Mouse (Mus musculus): ENCODE measurements around the gene Lrig2. TPM values are rescaled to one million over a fixed set of nuclear protein-coding genes. Genes with fewer than 3 reads are reported as not detected.

Gene Lrig2
- polyA plus RNA-seq, 1 experiment from 2014 or later = 20.1 TPM

- ChIA-PET CTCF (interaction anchor here (1.3 to 1.4 kb wide), 4 partner anchors 9 to 48 kb away, joined by 3 to 4 read pairs (median 4); no protein-coding TSS in a partner anchor), POLR2A (interaction anchor here (1.0 to 1.2 kb wide), 2 partner anchors 10 kb away, joined by 3 read pairs; no protein-coding TSS in a partner anchor)
- no peak for TF ChIP-seq CTCF (IDR thresholded peaks at IDR 0.05)
- no peak for DNase-seq (ENCODE audit: low read depth, low spot score)
- no peaks in the 10 kb centered on the region for H3K27me3 ChIP-seq
- ATAC-seq = no peak
- in situ Hi-C loops (cut with MboI; ENCODE audit: low pct_unique_long_range_greater_than_20kb) = no loop called here
Measured at GRCm38 (mm10) chr3:104419990-104420389, 91.7 kb downstream of the Lrig2 start.

GRCm38 (mm10) chr3:104416806-104417205 is 94.9 kb downstream of the Lrig2 start:
- H3K27me3 ChIP-seq = no peaks in the 10 kb centered on the region
- ChIA-PET POLR2A (no interaction called here), CTCF (interaction anchor here (0.7 to 1.5 kb wide), 3 partner anchors 12 to 23 kb away, joined by 3 read pairs; no protein-coding TSS in a partner anchor)
- no peak for TF ChIP-seq CTCF (IDR thresholded peaks at IDR 0.05)
- in situ Hi-C loops (cut with MboI; ENCODE audit: low pct_unique_long_range_greater_than_20kb) = no loop called here
- ATAC-seq = no peak
- no peak for DNase-seq (ENCODE audit: low read depth, low spot score)

- DNase-seq (ENCODE audit: low read depth, low spot score) (no peak), ATAC-seq (no peak)
- H3K27me3 ChIP-seq = no peaks in the 10 kb centered on the region
- ChIA-PET POLR2A (no interaction called here), CTCF (no interaction called here)
- TF ChIP-seq CTCF (IDR thresholded peaks at IDR 0.05) = no peak
- in situ Hi-C loops (cut with MboI; ENCODE audit: low pct_unique_long_range_greater_than_20kb) = no loop called here
Measured at GRCm38 (mm10) chr3:104412482-104412881, 99.2 kb downstream of the Lrig2 start.

- TF ChIP-seq CTCF (IDR thresholded peaks at IDR 0.05) = no peak
- no peaks in the 10 kb centered on the region for H3K27me3 ChIP-seq
- ATAC-seq = peak; percentile 32
- DNase-seq (ENCODE audit: low read depth, low spot score) = peak; percentile 91
- CTCF ChIA-PET = interaction anchor here (1.2 to 1.4 kb wide), 4 partner anchors 12 to 37 kb away, joined by 3 to 4 read pairs (median 4); no protein-coding TSS in a partner anchor
- POLR2A ChIA-PET = interaction anchor here (0.6 kb wide), 1 partner anchor 170 kb away, joined by 6 read pairs; no protein-coding TSS in a partner anchor
- in situ Hi-C loops (cut with MboI; ENCODE audit: low pct_unique_long_range_greater_than_20kb) = no loop called here
Measured at GRCm38 (mm10) chr3:104407506-104407905, 104.2 kb downstream of the Lrig2 start.

- in situ Hi-C loops (cut with MboI; ENCODE audit: low pct_unique_long_range_greater_than_20kb) = no loop called here
- TF ChIP-seq CTCF (IDR thresholded peaks at IDR 0.05) = no peak
- H3K27me3 ChIP-seq = no peaks in the 10 kb centered on the region
- ChIA-PET POLR2A (interaction anchor here (1.0 to 2.7 kb wide), 2 partner anchors 29 to 44 kb away, joined by 3 to 7 read pairs; no protein-coding TSS in a partner anchor), CTCF (interaction anchor here (1.0 to 1.6 kb wide), 5 partner anchors 8 to 44 kb away, joined by 3 to 4 read pairs (median 4); no protein-coding TSS in a partner anchor)
- peak; percentile 33 for ATAC-seq
- DNase-seq (ENCODE audit: low read depth, low spot score) = no peak
Measured at GRCm38 (mm10) chr3:104403582-104403981, 108.1 kb downstream of the Lrig2 start.

- DNase-seq (ENCODE audit: low read depth, low spot score) (no peak), ATAC-seq (no peak)
- no peaks in the 10 kb centered on the region for H3K27me3 ChIP-seq
- no peak for TF ChIP-seq CTCF (IDR thresholded peaks at IDR 0.05)
- CTCF ChIA-PET = no interaction called here
- POLR2A ChIA-PET = interaction anchor here (0.6 to 2.7 kb wide), 3 partner anchors 26 to 180 kb away, joined by 3 to 7 read pairs (median 3); no protein-coding TSS in a partner anchor
- in situ Hi-C loops (cut with MboI; ENCODE audit: low pct_unique_long_range_greater_than_20kb) = no loop called here
Measured at GRCm38 (mm10) chr3:104401176-104401575, 110.5 kb downstream of the Lrig2 start.

- H3K27me3 ChIP-seq = no peaks in the 10 kb centered on the region
- DNase-seq (ENCODE audit: low read depth, low spot score) (no peak), ATAC-seq (no peak)
- CTCF ChIA-PET = interaction anchor here (0.7 to 1.8 kb wide), 8 partner anchors 9 to 178 kb away, joined by 3 to 7 read pairs (median 3); no protein-coding TSS in a partner anchor
- POLR2A ChIA-PET = interaction anchor here (1.0 kb wide), 1 partner anchor 303 kb away, joined by 4 read pairs; no protein-coding TSS in a partner anchor
- in situ Hi-C loops (cut with MboI; ENCODE audit: low pct_unique_long_range_greater_than_20kb) = no loop called here
- no peak for TF ChIP-seq CTCF (IDR thresholded peaks at IDR 0.05)
Measured at GRCm38 (mm10) chr3:104400126-104400525, 111.6 kb downstream of the Lrig2 start.

- CTCF ChIA-PET = interaction anchor here (0.7 to 1.8 kb wide), 9 partner anchors 9 to 177 kb away, joined by 3 to 7 read pairs (median 3); no protein-coding TSS in a partner anchor
Measured at GRCm38 (mm10) chr3:104399296-104400045, 112.2 kb downstream of the Lrig2 start.

GRCm38 (mm10) chr3:104397316-104397715 is 114.4 kb downstream of the Lrig2 start:
- in situ Hi-C loops (cut with MboI; ENCODE audit: low pct_unique_long_range_greater_than_20kb) = no loop called here
- ChIA-PET POLR2A (no interaction called here), CTCF (interaction anchor here (0.9 to 3.5 kb wide), 3 partner anchors 13 to 160 kb away, joined by 3 to 13 read pairs (median 6); no protein-coding TSS in a partner anchor)
- no peaks in the 10 kb centered on the region for H3K27me3 ChIP-seq
- ATAC-seq = no peak
- DNase-seq (ENCODE audit: low read depth, low spot score) = no peak
- no peak for TF ChIP-seq CTCF (IDR thresholded peaks at IDR 0.05)

More at GRCm38 (mm10) chr3:104399296-104400045, 112.2 kb downstream of the Lrig2 start:
- ATAC-seq (no peak), DNase-seq (ENCODE audit: low read depth, low spot score) (no peak)
- in situ Hi-C loops (cut with MboI; ENCODE audit: low pct_unique_long_range_greater_than_20kb) = no loop called here
- H3K27me3 ChIP-seq = no peaks in the 10 kb centered on the region
- POLR2A ChIA-PET = interaction anchor here (1.0 kb wide), 1 partner anchor 302 kb away, joined by 4 read pairs; no protein-coding TSS in a partner anchor
- TF ChIP-seq CTCF (IDR thresholded peaks at IDR 0.05) = no peak

GRCm38 (mm10) chr3:104396736-104397081 is 115.0 kb downstream of the Lrig2 start:
- ATAC-seq (no peak), DNase-seq (ENCODE audit: low read depth, low spot score) (no peak)
- TF ChIP-seq CTCF (IDR thresholded peaks at IDR 0.05) = no peak
- in situ Hi-C loops (cut with MboI; ENCODE audit: low pct_unique_long_range_greater_than_20kb) = no loop called here
- ChIA-PET POLR2A (no interaction called here), CTCF (interaction anchor here (1.4 to 3.5 kb wide), 2 partner anchors 22 to 160 kb away, joined by 3 to 13 read pairs; no protein-coding TSS in a partner anchor)
- no peaks in the 10 kb centered on the region for H3K27me3 ChIP-seq
